Mouse (Mus musculus): Measurements from ENCODE around the gene Med25.

The Med25 gene

DNA sequence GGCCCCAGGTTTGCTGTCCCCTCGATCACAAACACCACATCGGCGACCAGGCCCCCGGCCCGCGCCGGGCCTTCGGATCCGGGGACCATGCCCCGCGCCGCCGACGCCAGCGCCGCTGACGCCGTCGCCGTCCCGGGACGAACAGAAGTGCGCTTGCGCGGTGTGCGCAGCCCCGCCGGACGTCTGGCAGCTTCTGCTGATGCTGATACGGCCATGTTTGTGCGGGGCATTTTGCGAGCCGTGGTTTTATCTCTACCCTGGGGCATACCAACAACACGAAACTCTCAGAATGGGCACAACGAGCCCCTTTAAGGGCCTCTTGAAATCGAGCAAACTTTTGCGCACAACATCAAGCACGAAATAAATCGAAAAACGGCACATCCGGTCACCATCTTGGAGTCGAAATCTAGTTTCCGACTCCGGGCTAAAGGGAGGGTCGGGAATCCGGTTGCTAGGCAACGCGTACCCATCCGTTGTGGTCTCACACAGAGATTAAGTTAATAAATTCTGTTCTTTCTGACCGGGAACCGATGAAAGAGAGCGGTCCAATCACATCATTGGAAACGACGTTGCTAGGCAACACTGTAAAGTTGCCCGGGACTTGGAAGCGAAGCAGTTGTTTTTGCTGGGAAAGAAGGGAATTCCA, at the start of gene Med25:
Gene Med25 (minus strand): TSS at position 437 of the 646 bp plus-strand sequence.
- DNase-seq (ENCODE audit: low read depth, low spot score): peak; percentile 93

GRCm38 (mm10) chr7:44938680-44939079, 46.2 kb upstream of the Med25 start:
- no peak for DNase-seq (ENCODE audit: low read depth, low spot score)

DNA sequence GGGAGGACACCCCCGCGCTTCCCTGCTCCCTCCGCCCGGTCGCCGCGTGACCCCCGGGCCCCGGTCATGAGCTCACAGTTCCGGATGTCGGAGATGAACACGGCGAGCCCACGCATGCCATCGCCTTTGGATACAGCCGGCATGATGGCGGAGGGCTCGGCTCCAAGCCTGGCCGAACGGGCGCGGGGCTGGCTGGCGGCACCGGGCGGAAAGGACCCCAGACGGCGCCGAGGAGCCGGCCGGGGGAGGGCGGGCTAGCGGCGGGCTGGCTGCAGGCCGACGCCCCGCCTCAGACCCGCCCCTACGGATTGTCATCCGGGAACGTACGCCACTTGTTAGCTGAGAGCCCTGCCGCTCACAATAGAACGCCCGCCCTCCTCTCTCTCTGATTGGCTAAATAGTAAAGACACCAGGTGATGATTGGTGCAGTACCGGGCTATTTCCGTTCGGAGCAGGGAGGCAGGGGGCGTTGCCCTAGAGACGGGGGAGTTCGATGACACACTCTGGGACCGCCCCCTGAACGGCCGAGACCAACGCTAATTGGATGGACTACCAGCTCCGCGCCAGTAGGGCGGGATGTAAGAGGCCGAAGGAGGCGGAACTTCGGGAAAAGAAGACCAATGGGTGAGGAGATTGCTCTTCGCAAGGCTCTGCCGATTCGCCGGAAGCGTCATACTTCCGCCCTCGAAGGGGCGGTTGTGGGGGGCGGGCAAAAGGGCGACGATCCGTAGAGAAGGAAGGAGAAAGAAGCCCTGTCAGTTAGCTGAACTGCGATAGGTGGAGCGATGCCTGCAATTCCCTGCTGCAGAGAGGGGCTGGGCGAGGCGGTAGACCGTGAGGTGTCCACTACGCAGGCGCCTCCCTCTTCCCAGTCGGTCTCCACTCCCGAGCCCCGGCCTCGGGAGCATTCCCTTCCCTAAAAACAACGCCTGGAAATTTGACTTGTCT, 37.0 kb upstream of the Med25 start, which contains the start of gene Ap2a1:
Gene Ap2a1 (minus strand): TSS at position 293 of the 948 bp plus-strand sequence.
- DNase-seq (ENCODE audit: low read depth, low spot score): peak; percentile 100

DNA sequence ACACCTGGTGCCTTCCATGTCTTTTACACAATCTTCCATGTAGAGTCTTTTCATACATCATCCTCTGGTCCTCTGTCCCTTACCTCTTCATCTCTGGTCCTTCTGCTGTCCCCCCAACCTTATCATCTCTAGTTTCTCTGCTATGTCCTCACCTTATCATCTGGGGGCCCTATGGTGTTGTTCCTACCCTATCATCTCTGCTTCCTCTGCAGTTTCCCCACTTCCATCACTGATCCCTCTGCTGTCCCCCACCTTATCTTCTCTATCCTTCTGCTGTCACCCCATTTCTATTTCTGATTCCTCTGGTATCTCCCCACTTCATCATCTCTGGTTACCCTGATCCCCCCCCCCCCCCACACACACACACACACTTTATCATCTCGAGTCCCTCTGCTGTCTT, 36.1 kb upstream of the Med25 start:
- no peak for DNase-seq (ENCODE audit: low read depth, low spot score)

DNA sequence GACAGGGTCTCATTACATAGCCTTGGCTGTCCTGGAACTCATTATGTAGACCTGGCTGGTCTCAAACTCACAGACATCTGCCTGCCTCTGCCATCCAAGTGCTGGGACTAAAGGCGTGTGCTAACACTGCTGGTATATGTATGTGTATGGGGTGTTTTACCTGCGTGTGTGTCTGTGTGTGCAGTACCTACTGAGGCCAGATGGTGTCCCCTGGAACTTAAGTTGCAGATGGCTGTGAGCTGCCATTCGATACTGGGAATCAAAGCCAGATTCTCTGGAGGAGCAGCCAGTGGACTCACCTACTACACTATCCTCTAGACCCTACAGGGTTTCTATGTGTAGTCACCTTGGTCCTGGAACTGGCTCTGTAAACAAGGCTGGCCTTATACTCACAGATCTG, 33.0 kb upstream of the Med25 start:
- DNase-seq (ENCODE audit: low read depth, low spot score): peak; percentile 47

- DNase-seq (ENCODE audit: low read depth, low spot score): no peak
Observed at GRCm38 (mm10) chr7:44922530-44922929, 30.0 kb upstream of the Med25 start.

- DNase-seq (ENCODE audit: low read depth, low spot score): no peak
Observed at GRCm38 (mm10) chr7:44919127-44919526, 26.6 kb upstream of the Med25 start.

- no peak for DNase-seq (ENCODE audit: low read depth, low spot score)
Observed at GRCm38 (mm10) chr7:44918219-44918618, 25.7 kb upstream of the Med25 start.

DNA sequence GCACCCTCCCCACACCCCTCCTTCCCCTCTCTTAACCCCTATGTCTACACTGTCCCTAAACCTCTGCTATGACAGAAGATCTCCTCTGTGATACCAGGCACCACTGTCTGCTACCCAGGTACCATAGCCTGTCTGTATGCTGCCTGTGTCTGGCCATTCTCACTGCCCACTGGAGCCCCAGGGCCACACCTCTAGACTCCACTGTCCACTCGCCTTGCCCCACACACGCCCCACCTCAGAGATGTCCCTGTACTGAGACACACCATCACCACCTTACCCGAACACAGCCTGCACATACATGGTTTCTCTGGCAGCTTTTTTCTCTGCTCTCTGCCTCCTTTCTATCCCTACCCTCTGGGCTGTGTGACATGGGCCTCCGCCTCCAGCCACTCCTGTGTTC, 24.4 kb upstream of the Med25 start:
- no peak for DNase-seq (ENCODE audit: low read depth, low spot score)

DNA sequence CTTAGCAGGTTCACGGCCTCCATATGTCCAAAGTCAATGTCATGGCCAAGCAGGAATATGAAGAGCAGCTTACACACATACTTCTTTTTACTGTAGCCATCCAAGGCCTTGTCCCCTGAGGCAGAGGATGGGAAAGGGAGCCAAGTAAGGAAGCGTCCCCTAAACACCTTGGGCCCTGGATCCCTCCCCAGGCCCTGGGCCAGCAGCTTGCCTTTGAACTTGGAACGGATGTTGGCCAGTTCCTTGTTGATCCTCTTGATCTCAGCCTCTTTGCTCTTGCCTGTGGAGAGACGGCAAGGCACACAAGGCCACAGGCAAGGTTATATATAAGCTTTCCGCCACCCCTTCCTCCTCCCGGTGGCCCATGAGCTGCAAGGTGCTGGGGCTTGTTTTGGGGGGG, 23.7 kb upstream of the Med25 start:
- DNase-seq (ENCODE audit: low read depth, low spot score): no peak

- DNase-seq (ENCODE audit: low read depth, low spot score): no peak
Observed at GRCm38 (mm10) chr7:44915314-44915713, 22.8 kb upstream of the Med25 start.

DNA sequence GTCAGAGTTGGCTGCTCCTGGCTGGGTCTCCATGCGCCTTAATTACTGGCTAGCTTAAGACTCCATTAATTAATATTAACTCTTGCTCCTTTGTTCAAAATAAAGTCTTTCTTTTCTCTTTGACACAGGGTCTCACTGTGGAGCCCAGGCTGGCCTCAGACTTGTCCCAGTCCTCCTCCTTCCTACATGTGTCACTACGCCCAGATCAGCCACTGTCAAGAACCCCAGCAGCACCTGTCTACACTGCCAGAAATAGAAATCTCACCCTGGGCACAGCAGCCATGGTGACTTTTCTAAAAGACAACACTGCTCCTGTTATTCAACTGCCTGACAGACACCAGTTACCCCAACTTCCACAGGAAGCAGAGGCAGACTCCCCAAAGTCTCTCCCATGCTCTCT, 21.9 kb upstream of the Med25 start:
- no peak for DNase-seq (ENCODE audit: low read depth, low spot score)

DNA sequence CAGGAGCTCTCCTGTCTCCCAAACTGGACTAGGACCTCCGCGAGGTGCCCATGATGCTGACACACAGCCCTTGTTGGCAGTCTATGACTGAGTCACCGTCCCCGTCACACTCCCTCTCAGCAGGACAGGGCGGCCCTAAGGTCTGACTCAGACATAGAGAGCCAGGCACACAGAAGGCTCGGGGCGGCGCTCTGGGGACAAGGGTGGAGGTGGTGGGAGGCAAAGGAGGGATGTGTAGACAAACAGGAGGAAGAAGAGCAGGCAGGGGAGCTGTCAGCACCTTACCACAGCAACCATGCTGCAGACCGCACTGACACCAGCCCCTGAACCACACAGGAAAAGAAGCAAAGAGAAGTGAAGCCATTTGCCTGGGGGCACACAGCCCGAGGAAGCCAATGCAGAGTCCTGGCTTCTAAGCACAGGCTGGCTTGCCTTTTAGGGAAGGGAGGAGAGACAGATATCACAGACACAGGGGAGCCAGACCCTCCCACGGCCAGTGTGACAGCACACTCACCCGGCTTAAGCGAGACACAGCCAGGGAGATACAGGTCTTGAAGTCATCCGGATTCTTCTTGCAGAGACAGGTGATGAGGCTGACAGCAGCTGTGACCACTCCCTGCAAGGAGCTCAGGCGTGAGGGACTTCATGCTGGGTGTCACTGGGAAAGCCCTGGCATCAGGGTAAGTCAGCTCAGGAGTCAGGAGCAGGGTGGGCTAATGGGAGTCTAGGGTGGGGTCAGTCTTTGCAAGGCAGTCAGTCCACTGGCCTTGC, 16.4 kb upstream of the Med25 start:
- DNase-seq (ENCODE audit: low read depth, low spot score): no peak

DNA sequence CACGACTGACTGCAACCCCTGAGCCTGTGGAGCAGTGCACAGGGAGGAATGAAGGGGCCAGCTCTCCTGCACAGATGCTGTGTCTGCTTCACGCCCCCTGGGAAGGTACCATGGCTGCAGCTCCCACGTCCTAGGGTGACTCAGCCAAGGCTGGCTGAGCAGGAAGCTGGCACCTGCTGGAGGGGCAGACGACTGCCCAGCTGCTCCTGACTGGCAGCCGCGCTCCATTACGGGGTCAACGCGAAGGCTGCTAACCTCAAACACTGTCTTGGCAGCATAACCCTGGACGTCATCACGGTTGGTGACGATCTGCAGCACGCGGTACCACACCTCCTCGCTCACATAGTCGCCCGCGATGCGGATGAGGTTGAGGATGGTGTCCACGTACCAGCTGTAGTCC, 12.9 kb upstream of the Med25 start:
- DNase-seq (ENCODE audit: low read depth, low spot score): no peak

DNA sequence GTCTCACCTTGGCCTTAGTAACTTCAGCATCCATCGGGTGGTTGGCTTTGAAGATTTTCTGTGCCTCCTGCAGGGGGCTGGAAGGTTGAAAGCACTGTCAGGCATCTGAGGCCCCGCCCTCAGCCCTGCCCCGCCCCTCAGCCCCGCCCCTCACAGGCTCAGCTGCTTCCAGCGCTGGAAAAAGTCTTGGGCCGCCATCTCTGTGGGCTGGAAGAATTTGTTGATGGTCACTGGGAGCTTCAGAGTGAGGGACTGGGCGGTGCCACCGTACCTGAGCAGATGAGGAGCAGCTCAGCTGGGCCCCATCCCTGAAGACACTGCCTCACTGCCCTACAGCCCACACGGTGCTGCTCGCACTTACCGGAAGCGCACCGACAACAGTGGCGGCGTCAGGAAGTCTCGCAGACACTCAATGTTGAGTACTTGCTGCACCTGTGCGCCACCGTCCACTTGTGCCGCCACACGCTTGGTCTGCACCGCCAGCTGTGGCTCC, 8.8 kb upstream of the Med25 start:
- DNase-seq (ENCODE audit: low read depth, low spot score): peak; percentile 87

DNA sequence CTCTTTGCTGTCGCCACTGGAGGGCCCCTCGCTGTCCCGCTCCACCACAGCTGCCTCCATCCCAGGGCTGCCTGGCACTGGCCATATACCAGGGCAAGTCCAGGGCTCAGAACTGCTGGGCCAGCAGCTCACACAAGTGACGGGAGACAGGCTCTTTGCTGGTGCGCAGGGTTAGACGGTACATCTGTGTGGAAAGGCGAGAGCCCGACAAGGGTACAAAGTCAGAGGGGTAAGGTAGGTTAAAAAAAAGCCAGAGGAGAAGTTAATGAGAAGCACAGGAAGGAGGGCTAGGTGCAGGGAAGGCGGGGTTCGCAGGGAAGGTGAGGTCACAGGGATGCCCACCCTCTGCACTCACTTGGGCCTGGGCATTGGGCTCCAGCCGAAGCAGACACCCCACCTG, 8.1 kb upstream of the Med25 start:
- no peak for DNase-seq (ENCODE audit: low read depth, low spot score)

DNA sequence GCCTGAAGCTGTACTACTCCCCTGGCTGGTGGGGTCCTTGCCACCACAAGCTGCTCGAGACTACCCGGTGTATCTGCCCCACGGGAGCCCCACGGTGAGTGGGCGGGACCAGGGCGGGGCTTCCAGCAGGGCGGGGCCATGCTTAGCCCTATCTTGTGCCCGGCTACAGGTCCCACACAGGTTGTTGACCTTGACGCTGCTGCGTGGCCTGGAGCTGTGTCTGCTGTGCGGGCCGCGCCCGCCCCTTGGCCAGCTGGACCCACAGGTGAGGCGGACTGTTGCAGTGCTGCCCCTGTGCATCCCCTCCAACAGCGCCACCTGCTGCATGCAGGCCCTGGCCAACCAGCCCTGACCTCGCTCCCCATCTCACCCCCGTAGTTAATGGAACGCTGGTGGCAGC, 6.1 kb upstream of the Med25 start:
- peak; percentile 41 for DNase-seq (ENCODE audit: low read depth, low spot score)

GRCm38 (mm10) chr7:44896499-44896898, 4.0 kb upstream of the Med25 start:
- DNase-seq (ENCODE audit: low read depth, low spot score): no peak

- peak; percentile 98 for DNase-seq (ENCODE audit: low read depth, low spot score)
Observed at GRCm38 (mm10) chr7:44895593-44896434, 3.3 kb upstream of the Med25 start, which contains the start of gene Fuz. Fuz (plus strand) TSS chr7:44896079.

DNA sequence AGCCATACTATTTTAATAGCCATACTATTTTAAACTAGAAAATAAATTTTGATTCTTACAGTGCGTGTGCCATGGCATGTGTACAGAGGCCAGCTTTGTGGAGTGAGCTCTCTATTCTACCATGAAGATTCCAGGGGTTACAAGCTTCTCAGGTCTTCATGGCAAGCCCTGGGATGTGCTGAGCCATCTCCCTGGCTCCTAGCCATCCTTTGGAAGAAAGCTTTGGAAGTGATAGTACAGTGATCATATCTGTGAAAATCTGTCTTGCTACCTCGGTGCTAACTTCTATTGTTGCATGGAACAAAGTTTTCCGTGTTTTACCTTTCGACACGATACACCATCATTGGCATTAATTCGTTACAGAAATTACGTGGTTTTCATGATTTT, 2.7 kb upstream of the Med25 start:
- no peak for DNase-seq (ENCODE audit: low read depth, low spot score)

- DNase-seq (ENCODE audit: low read depth, low spot score): no peak
Observed at GRCm38 (mm10) chr7:44894175-44894574, 1.7 kb upstream of the Med25 start.
